Mouse (Mus musculus) intestine, embryonic 16.5 days (tissue): ENCODE measurements around the gene Mical2. TPM values are rescaled to one million over a fixed set of nuclear protein-coding genes. Genes with fewer than 3 reads are reported as not detected.

ENCODE experiments used
- ATAC-seq: fragments of 200-750 bp; cut with Nextera tagmentation; 2 replicates; pipeline ENCODE4 v1.8.0; 2017; ENCODE audit warnings: moderate TSS enrichment, moderate library complexity
- H3K27ac ChIP-seq: fragments of 300-500 bp; sonication (generic); 2 replicates; pipeline ENCODE4 v1.5.1; 2014; ENCODE audit warnings: mild to moderate bottlenecking, low read length
- H3K27me3 ChIP-seq: fragments of 300-500 bp; sonication (generic); replicated peaks from 2 replicates; pipeline ENCODE4 v1.6.1; 2014; ENCODE audit warnings: low read length, control low read depth, mixed read lengths; ENCODE audit not compliant: control insufficient read depth, insufficient read depth
- H3K36me3 ChIP-seq: fragments of 300-500 bp; sonication (generic); 2 replicates; pipeline ENCODE4 v1.6.1; 2014; ENCODE audit warnings: low read length, control low read depth; ENCODE audit not compliant: control insufficient read depth, insufficient read depth
- H3K4me1 ChIP-seq: fragments of 300-500 bp; sonication (generic); 2 replicates; pipeline ENCODE4 v1.6.1; 2014; ENCODE audit warnings: low read length, control low read depth, mixed read lengths; ENCODE audit not compliant: control insufficient read depth, insufficient read depth
- H3K4me2 ChIP-seq: fragments of 300-500 bp; sonication (generic); 2 replicates; pipeline ENCODE4 v1.6.1; 2014; ENCODE audit warnings: low read depth, low read length, control low read depth
- H3K4me3 ChIP-seq: fragments of 300-500 bp; sonication (generic); 2 replicates; pipeline ENCODE4 v1.5.1; 2014; ENCODE audit warnings: mild to moderate bottlenecking, low read length
- H3K9ac ChIP-seq: fragments of 300-500 bp; sonication (generic); 2 replicates; pipeline ENCODE4 v1.6.1; 2014; ENCODE audit warnings: low read depth, low read length
- H3K9me3 ChIP-seq: fragments of 300-500 bp; sonication (generic); 2 replicates; pipeline ENCODE4 v1.6.1; 2016; ENCODE audit warnings: low read length, control low read depth; ENCODE audit not compliant: control insufficient read depth
- WGBS: fragments of 180-500 bp; shearing (Covaris S2); extraction: QIAGEN DNeasy Blood & Tissue Kit; methylation state at CpG from one replicate; pipeline ENCODE4 v1.1.7; 2014; 5-methylcytosine and 5-hydroxymethylcytosine counted together
- polyA plus RNA-seq: library from polyadenylated mRNA; unstranded; fragments of >200 nt; fragmentation: Nextera tagmentation; extraction: Ambion mirVana; gene quantifications from 2 replicates; pipeline ENCODE4 v1.2.1, GENCODE M21; 2015

The Mical2 gene
- polyA plus RNA-seq, 1 experiment from 2014 or later, result 18.3 TPM

- H3K4me1 ChIP-seq, result peaks cover 3% of the 10 kb centered on the region; the same call in 1 of the 2 replicates
- ATAC-seq, result no peak
- no peak overlapping the region for H3K9ac ChIP-seq
- WGBS, result 91% methylated on average over 4 of the region's 4 CpGs
- no peaks in the 10 kb centered on the region for H3K9me3 ChIP-seq
- no peak overlapping the region for H3K27ac ChIP-seq
- no peak overlapping the region for H3K4me2 ChIP-seq
- no peak overlapping the region for H3K4me3 ChIP-seq
- H3K27me3 ChIP-seq, result no peaks in the 10 kb centered on the region
- H3K36me3 ChIP-seq, result peaks cover 16% of the 10 kb centered on the region
Observed at GRCm38 (mm10) chr7:112326852-112327251, 101.2 kb downstream of the Mical2 start.

- 18% methylated on average over 1 of the region's 1 CpGs for WGBS
- ATAC-seq, result no peak
Observed at GRCm38 (mm10) chr7:112328969-112329368, 103.3 kb downstream of the Mical2 start.

GRCm38 (mm10) chr7:112329496-112329895, 103.8 kb downstream of the Mical2 start:
- no peak overlapping the region for H3K9ac ChIP-seq
- H3K4me1 ChIP-seq, result no peaks in the 10 kb centered on the region
- no peaks in the 10 kb centered on the region for H3K9me3 ChIP-seq
- no peak overlapping the region for H3K4me2 ChIP-seq
- 73% methylated on average over 7 of the region's 7 CpGs for WGBS
- ATAC-seq, result no peak
- H3K27me3 ChIP-seq, result no peaks in the 10 kb centered on the region
- H3K27ac ChIP-seq, result no peak overlapping the region
- H3K4me3 ChIP-seq, result no peak overlapping the region
- H3K36me3 ChIP-seq, result peaks cover 9% of the 10 kb centered on the region

More at GRCm38 (mm10) chr7:112328969-112329368, 103.3 kb downstream of the Mical2 start:
- Histone ChIP-seq H3K4me3 (no peak overlapping the region), H3K27ac (no peak overlapping the region), H3K9ac (no peak overlapping the region), H3K4me2 (no peak overlapping the region), H3K4me1 (no peaks in the 10 kb centered on the region), H3K9me3 (no peaks in the 10 kb centered on the region), H3K27me3 (no peaks in the 10 kb centered on the region), H3K36me3 (peaks cover 14% of the 10 kb centered on the region)

- WGBS, result 69% methylated on average over 8 of the region's 8 CpGs
Observed at GRCm38 (mm10) chr7:112330935-112331334, 105.3 kb downstream of the Mical2 start.

GRCm38 (mm10) chr7:112331804-112332203, 106.1 kb downstream of the Mical2 start:
- H3K27me3 ChIP-seq, result no peaks in the 10 kb centered on the region
- peaks cover 8% of the 10 kb centered on the region for H3K4me1 ChIP-seq
- no peak overlapping the region for H3K4me3 ChIP-seq
- H3K9me3 ChIP-seq, result no peaks in the 10 kb centered on the region
- peaks cover 7% of the 10 kb centered on the region for H3K36me3 ChIP-seq
- ATAC-seq, result no peak
- H3K4me2 ChIP-seq, result no peak overlapping the region
- no peak overlapping the region for H3K9ac ChIP-seq
- no peak overlapping the region for H3K27ac ChIP-seq
- 80% methylated on average over 8 of the region's 8 CpGs for WGBS

More at GRCm38 (mm10) chr7:112330935-112331334, 105.3 kb downstream of the Mical2 start:
- no peak overlapping the region for H3K27ac ChIP-seq
- no peak overlapping the region for H3K4me2 ChIP-seq
- ATAC-seq, result no peak
- H3K9me3 ChIP-seq, result no peaks in the 10 kb centered on the region
- H3K9ac ChIP-seq, result no peak overlapping the region
- peaks cover 2% of the 10 kb centered on the region; the same call in 1 of the 2 replicates for H3K4me1 ChIP-seq
- H3K36me3 ChIP-seq, result peaks cover 7% of the 10 kb centered on the region
- H3K4me3 ChIP-seq, result no peak overlapping the region
- H3K27me3 ChIP-seq, result no peaks in the 10 kb centered on the region

GRCm38 (mm10) chr7:112332426-112332825, 106.8 kb downstream of the Mical2 start:
- peaks cover 8% of the 10 kb centered on the region for H3K4me1 ChIP-seq
- no peak overlapping the region for H3K9ac ChIP-seq
- H3K27ac ChIP-seq, result no peak overlapping the region
- ATAC-seq, result no peak
- peaks cover 7% of the 10 kb centered on the region for H3K36me3 ChIP-seq
- no peaks in the 10 kb centered on the region for H3K9me3 ChIP-seq
- H3K4me3 ChIP-seq, result no peak overlapping the region
- WGBS, result 81% methylated on average over 5 of the region's 5 CpGs
- no peaks in the 10 kb centered on the region for H3K27me3 ChIP-seq
- H3K4me2 ChIP-seq, result no peak overlapping the region

GRCm38 (mm10) chr7:112333404-112333803, 107.7 kb downstream of the Mical2 start:
- Histone ChIP-seq H3K27me3 (no peaks in the 10 kb centered on the region), H3K4me3 (no peak overlapping the region), H3K4me2 (no peak overlapping the region), H3K27ac (no peak overlapping the region), H3K36me3 (peaks cover 4% of the 10 kb centered on the region), H3K9ac (no peak overlapping the region), H3K9me3 (no peaks in the 10 kb centered on the region), H3K4me1 (peaks cover 8% of the 10 kb centered on the region)
- ATAC-seq, result no peak
- WGBS, result 85% methylated on average over 7 of the region's 7 CpGs

GRCm38 (mm10) chr7:112336213-112336631, 110.6 kb downstream of the Mical2 start:
- no peak overlapping the region for H3K4me3 ChIP-seq
- H3K4me2 ChIP-seq, result 0 out of 2 replicates have a peak overlapping the region, but pooled peaks have one; percentile 9
- no peaks in the 10 kb centered on the region for H3K9me3 ChIP-seq
- 53% methylated on average over 6 of the region's 6 CpGs for WGBS
- H3K9ac ChIP-seq, result peak overlapping the region; percentile 46
- H3K27me3 ChIP-seq, result no peaks in the 10 kb centered on the region
- no peaks in the 10 kb centered on the region for H3K36me3 ChIP-seq
- peak overlapping the region; percentile 62 for H3K27ac ChIP-seq
- peak; percentile 72 for ATAC-seq
- H3K4me1 ChIP-seq, result peaks cover 8% of the 10 kb centered on the region

- Histone ChIP-seq H3K4me1 (peaks cover 8% of the 10 kb centered on the region), H3K9ac (peak overlapping the region; percentile 46), H3K4me2 (peak overlapping the region; percentile 9; the same call in 1 of the 2 replicates), H3K9me3 (no peaks in the 10 kb centered on the region), H3K36me3 (no peaks in the 10 kb centered on the region), H3K4me3 (no peak overlapping the region), H3K27me3 (no peaks in the 10 kb centered on the region), H3K27ac (peak overlapping the region; percentile 62)
- ATAC-seq, result peak; percentile 24
- 52% methylated on average over 15 of the region's 15 CpGs for WGBS
Observed at GRCm38 (mm10) chr7:112336769-112337168, 111.1 kb downstream of the Mical2 start.

GRCm38 (mm10) chr7:112337736-112338135, 112.1 kb downstream of the Mical2 start:
- H3K27ac ChIP-seq, result no peak overlapping the region; the same call in 1 of the 2 replicates
- no peak for ATAC-seq
- WGBS, result 76% methylated on average over 5 of the region's 5 CpGs

More at GRCm38 (mm10) chr7:112337736-112338135, 112.1 kb downstream of the Mical2 start:
- H3K9me3 ChIP-seq, result no peaks in the 10 kb centered on the region
- no peak overlapping the region for H3K4me3 ChIP-seq
- no peaks in the 10 kb centered on the region for H3K27me3 ChIP-seq
- no peak overlapping the region for H3K9ac ChIP-seq
- peaks cover 8% of the 10 kb centered on the region for H3K4me1 ChIP-seq
- no peaks in the 10 kb centered on the region for H3K36me3 ChIP-seq
- no peak overlapping the region for H3K4me2 ChIP-seq
